Mouse (Mus musculus) B cell, adult (primary cell): ENCODE measurements around the gene Patl2. TPM values are rescaled to one million over a fixed set of nuclear protein-coding genes. Genes with fewer than 3 reads are reported as not detected.

Source experiments
- total RNA-seq: library from RNA; stranded (reverse); gene quantifications from 4 replicates; pipeline ENCODE4 v1.2.4, GENCODE M21; 2023; ENCODE audit not compliant: inconsistent age

Gene Patl2
- not detected in 4 replicates for total RNA-seq

GRCm38 (mm10) chr2:122186106-122186505, at the start of gene Patl2, which contains the start of gene Terb2:
Gene Patl2, minus strand, starts transcription at chr2:122186189.
Gene Terb2, plus strand, starts transcription at chr2:122186272.

GRCm38 (mm10) chr2:122234611-122235288, 48.8 kb upstream of the Patl2 start, which contains the start of gene Sord:
Gene Sord, plus strand, starts transcription at chr2:122234749.

GRCm38 (mm10) chr2:122160680-122161079, 25.3 kb downstream of the Patl2 start, which contains the start of gene Trim69:
Gene Trim69, plus strand, starts transcription at chr2:122160700.

GRCm38 (mm10) chr2:122147508-122148241, 38.3 kb downstream of the Patl2 start, which contains the start of gene B2m:
Gene B2m, plus strand, starts transcription at chr2:122147686.

GRCm38 (mm10) chr2:122117961-122118958, 67.7 kb downstream of the Patl2 start, which contains the start of gene Spg11:
Gene Spg11, minus strand, starts transcription at chr2:122118386.

Other genes with a start within 250 kb of the Patl2 start
- gene Ctdspl2, start 230.2 kb downstream of the Patl2 start, total RNA-seq, result 37.8 to 43.2 TPM (median 42.4 TPM) in 4 replicates
- not detected in 4 replicates for gene Mageb3, start 230.1 kb downstream of the Patl2 start, total RNA-seq
- gene Eif3j1, start 157.6 kb downstream of the Patl2 start, total RNA-seq, result 35.7 to 41.9 TPM (median 38.1 TPM) in 4 replicates
- gene Spg11, start 67.8 kb downstream of the Patl2 start, total RNA-seq, result 27.8 to 32.9 TPM (median 31.7 TPM) in 4 replicates
- gene B2m, start 38.5 kb downstream of the Patl2 start, total RNA-seq, result 1,673 to 1,804 TPM (median 1,715 TPM) in 4 replicates
- gene Trim69, start 25.5 kb downstream of the Patl2 start, total RNA-seq, result 0.61 to 1.5 TPM (median 0.87 TPM) in 4 replicates
- not detected in 4 replicates for gene Terb2, start 83 bp upstream of the Patl2 start, total RNA-seq
- gene Sord, start 48.6 kb upstream of the Patl2 start, total RNA-seq, result 5.5 to 8.5 TPM (median 6.1 TPM) in 4 replicates
- not detected in 4 replicates for gene Duox2, start 112.3 kb upstream of the Patl2 start, total RNA-seq
- gene Duoxa2, start 112.7 kb upstream of the Patl2 start, total RNA-seq, result not detected in 4 replicates
- gene Duoxa1, start 127.5 kb upstream of the Patl2 start, total RNA-seq, result not detected in 4 replicates
- gene Duox1, start 129.5 kb upstream of the Patl2 start, total RNA-seq, result not detected in 4 replicates
- gene Shf, start 183.0 kb upstream of the Patl2 start, total RNA-seq, result 4.1 to 5.4 TPM (median 4.3 TPM) in 4 replicates
- 112 to 139 TPM (median 116 TPM) in 4 replicates for gene Slc28a2, start 240.3 kb upstream of the Patl2 start, total RNA-seq